Mouse (Mus musculus): ENCODE results near the gene Hsdl1. TPM values are rescaled to one million over a fixed set of nuclear protein-coding genes. Genes with fewer than 3 reads are reported as not detected.

Hsdl1 gene
- polyA plus RNA-seq (2015; fragmentation: Nextera tagmentation; extraction: Ambion mirVana), result 185 and 200 TPM in 2 replicates

DNA sequence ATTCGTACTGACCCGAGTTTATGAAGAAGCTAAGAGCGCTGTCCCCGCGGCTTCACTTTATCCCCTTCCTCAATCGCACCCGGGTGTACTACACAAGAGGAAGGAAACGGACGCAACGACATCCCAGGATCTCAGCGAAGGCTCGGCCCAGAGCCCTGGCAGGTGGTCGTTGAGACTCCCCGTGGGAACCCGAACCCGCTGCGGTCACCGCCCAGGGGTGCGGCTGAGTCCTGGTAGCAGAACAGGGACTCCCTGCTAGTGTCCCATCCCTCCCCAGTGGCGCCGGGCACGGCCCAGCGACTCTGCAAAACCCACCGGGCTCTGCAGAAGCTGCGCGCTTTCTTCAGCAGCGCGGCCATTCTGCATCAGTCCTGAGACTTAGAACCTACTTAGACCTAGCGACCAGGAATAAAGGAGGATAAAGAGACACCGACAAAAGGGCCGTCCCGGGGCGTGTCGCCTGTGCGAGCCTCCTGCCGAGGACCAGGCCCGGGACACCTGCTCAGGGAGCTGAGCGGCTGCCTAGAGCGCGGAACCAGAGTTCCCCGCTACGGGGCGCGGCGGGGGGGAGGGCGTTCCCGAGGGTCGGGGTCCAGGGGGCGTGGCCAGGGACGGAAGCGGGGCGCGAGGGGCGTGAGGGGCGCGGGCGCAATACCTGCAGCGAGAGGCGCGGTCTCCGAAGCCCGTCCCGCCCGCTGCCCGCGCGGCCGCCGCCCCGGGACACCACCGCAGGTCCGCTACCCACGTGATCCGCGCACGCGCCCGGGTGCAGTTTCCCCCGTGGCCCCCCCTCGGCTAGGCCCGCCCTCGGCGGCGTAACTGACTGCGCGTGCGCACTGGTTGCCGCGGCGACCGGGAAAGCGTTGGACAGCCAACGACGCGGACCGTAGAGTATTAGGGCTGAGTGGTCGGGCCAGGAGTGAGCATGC, at the start of gene Hsdl1, which contains the start of gene Dnaaf1:
TSS of gene Hsdl1 (minus strand) at position 747 of the 929 bp plus-strand sequence.
TSS of gene Dnaaf1 (plus strand) at position 799 of the 929 bp plus-strand sequence.
- peak; percentile 93 for DNase-seq (ENCODE audit: low spot score)

DNA sequence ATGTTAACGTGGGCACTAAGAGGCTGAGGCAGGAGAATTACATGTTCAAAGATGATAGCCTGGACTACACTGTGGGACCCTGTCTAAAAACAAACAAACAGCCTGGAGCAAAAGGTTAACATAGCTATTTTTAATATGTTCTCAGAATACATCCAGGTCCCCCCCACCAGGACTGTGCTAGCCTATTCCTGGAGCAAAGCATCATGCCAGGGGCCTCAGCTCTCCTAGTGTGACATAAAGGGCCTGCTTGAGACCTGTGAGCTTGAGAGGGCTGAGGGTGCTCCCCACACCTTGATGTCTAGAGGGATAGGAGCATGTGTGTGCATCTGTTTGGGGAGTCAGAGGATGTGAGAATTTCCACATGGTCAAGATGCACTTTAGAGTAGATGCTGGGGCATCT, 48.8 kb upstream of the Hsdl1 start:
- DNase-seq (ENCODE audit: low spot score), result no peak

DNA sequence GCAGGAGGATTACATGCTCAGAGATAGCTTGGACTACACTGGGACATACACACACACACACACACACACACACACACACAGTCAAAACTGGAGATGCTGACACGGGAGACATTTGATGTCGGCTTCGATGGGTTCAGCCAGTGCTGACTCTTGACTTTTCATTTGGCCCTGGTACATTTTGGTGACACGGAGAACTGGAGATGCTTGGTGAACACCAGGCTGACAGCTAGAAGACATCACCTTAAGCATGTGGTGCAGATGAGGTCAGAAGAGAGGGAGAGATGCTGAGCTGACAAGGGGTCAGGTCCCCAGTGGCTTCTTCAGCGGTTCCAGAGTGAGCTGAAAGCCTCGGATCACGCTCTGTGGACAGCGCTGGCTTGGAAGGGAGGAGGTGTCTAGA, 48.1 kb upstream of the Hsdl1 start:
- no peak for DNase-seq (ENCODE audit: low spot score)

DNA sequence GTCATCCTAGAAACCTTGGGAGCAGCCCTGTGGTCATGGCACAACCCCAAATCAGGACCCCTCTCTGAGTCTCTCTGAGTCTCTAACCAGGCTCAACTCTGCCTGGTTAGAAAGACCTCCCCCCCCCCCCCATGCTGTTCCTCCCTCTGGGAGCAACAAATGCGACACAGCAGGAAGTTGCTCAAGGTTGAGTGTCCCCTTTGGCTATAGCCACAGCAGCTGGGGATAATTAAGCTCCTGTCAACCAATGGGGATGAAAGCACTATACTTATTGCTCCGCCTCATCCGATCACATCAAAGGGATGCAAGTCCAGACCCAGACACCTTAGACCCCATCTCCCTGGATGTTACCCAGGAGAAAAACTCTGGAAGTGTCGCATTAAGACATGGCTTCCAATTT, 47.6 kb upstream of the Hsdl1 start:
- DNase-seq (ENCODE audit: low spot score), result no peak

DNA sequence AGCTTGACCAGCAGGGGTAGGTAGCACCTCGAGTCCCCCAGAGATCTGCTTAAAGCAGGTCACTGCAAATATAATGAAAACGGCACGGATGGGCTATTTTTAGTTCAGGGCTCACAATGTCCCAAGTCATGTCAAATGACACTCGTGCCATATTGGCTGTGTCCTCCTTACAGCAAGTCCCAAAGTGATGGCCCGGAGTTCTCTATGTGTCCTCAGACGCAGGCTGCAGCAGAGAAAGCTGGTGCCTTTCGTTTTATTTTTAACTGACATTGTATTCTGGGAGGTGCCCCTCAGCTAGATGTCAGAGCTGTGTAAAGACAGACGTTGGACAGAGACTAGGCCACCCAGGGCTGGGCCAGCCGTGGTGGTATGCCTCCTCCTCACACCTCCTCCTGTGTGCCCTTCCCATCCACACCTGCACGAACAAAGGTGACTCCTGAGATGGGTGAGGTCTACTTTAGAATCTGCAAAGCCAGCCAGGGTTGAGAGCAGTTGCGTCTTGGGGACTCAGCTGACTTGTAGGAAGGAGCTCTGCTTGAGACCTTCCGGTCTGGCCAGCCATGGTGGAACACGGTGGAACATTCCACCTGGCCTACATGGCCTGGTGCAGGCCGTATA, 46.0 kb upstream of the Hsdl1 start:
- DNase-seq (ENCODE audit: low spot score), result no peak

DNA sequence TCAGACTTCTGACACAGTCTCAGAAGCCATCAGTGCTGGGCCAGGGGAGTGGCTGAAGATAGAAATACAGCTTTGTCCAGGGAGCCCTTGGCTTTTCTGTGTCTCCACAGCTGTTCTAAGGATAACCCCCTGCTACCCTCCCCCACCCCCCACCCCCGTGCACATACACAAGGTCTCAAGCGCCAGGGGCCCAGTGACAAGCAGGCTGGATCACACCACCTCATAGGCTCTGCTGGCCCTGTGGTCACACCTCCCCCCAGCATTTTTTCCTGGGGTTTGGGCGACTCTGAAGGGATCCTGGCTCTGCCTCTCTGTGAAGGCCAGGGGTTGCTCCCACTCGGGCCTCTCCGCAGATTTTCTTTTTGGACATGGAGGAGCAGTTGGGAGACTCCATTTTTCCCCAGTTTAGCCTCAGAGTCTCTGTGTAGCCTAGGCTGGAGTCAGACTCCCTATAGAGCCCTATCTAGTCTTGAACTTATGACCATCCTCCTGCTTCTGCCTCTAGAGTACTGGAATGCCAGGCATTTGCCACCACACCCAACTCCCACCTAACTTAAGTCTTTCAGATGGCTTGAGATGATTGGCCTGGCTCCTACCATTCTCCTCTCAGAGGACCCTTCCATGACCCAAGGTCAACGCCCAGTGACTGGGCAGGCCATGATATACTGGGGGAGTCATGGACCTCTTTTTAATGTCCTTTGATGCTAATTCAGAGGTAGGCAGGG, 45.3 kb upstream of the Hsdl1 start:
- DNase-seq (ENCODE audit: low spot score), result no peak

DNA sequence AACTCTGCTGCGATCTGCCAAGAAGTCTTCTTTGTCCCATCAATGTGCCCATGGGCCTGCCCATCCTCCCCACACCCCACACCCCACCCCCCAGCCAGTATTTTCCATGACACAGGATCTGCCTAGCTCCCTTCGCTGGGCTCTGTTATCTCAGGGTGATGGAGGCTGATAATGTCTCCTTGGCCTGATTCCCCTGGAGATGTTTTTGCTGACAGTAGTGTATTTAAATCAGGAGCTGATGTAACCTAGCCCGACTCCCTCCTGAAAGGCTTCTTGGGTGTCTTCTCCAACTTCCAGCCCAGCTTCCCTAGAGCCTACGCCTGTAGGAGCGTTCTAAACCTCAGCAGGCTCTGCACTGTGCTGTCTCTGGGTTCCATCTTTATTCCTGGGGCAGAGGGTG, 43.9 kb upstream of the Hsdl1 start:
- no peak for DNase-seq (ENCODE audit: low spot score)

DNA sequence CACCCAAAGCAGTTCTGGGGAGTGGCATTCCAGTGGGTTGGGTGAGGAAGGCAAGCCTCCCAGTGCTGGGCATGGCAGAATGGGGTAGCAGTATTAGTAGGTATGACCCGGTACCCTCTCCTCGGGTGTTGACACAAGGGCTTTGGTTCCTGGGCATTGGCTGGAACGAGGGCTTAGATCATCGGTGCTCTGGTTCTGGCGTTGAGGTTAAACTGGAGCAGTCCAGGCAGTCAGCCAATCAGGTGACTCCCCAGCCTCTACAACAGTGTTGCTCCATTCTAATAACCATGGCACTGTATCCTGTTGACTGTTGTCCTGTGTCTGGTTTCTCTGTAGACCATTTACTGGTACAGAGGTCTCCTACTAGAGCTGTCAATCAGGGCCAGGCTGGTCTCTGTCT, 42.6 kb upstream of the Hsdl1 start:
- no peak for DNase-seq (ENCODE audit: low spot score)

DNA sequence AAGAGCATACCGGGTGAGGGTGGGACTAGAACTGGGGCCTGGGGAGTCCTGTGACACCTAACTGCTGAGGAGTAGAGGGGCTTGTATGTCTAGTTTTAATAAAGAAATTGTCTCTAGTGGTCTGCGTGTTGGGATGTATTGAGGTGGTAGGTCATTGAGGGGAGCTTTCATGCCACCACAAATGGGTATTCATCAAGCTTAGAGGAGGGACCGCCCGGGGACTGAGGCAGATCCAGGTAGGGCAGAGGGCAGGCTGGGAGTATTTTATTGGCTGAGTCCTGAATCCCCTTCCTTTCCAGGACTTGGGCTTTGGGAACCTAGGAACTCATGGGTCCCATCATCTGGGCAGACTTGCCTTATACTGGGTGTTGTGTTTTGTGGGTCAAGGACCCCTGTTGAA, 41.8 kb upstream of the Hsdl1 start:
- DNase-seq (ENCODE audit: low spot score), result no peak

DNA sequence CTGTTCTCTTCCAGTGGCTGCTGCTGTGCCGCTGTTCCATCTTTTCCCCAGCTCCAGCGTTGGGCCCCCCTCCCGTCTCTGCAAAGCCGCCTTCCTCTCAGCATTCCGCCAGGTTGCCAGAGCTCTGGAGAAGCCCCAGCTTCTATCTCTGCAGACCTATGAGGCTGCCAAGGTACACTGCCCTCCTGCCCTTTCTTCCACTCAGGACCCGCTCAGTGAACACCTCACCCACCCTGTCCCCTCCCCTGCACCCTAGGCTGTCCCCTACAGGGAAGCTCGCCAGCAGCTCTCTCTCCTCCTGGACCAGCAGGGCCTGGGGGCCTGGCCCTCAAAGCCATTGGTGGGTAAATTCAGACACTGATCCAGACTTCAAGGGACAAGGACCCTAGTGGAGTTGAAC, 41.4 kb upstream of the Hsdl1 start:
- no peak for DNase-seq (ENCODE audit: low spot score)

DNA sequence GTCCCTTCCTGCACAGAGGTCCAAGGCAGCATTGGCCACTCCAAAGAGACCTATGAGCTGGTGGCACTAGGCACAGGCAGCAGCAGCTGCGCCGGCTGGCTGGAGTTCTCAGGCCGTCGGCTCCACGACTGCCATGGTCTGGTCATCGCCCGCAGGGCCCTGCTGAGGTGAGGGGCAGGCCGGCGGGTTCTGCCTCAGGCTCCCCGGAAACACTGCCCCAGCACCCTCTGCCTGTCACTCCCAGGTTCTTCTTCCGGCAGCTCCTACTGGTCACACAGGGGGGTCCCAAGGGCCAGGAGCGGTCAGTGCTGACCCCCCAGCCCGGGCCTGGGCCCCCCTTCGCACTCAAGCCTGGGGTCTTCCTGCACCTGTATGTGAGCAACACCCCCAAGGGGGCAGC, 40.1 kb upstream of the Hsdl1 start:
- DNase-seq (ENCODE audit: low spot score), result no peak

DNA sequence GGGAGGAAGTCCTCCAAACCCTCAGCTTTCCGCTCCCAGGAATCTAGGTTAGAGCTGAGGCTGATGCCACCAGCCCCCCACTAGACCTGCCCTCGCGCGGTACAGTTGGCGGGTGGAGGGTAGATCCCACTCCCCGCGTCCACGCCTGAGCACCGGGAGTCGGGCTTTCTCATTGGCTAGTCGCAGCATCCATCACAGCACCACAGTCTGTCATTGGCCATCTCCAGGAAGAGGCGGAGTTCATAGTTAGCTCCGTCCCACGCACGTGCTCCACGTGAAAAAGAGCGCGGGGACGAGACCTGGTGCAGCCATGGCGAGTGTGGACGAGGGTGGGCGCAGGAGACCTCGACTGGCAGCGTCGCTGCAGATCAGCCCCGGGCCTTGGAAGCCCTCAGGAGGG, 37.5 kb upstream of the Hsdl1 start, which contains the start of gene Adad2:
TSS of gene Adad2 (plus strand) at position 277 of the 400 bp plus-strand sequence.
- no peak for DNase-seq (ENCODE audit: low spot score)

DNA sequence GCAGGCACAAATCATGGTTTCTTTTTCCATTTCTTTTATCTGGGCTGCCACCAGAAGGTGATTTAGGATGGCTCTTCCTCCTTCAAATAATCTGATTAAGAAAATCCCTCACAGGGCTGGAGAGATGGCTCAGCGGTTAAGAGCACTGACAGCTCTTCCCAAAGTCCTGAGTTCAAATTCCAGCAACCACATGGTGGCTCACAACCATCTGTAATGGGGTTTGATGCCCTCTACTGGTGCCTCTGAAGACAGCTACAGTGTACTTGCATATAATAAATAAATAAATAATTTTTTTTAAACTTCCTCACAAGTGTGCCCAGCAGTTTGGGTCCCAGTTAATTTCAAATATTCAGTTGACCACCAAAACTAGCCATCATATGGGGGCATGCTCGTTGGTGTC, 31.2 kb upstream of the Hsdl1 start:
- no peak for DNase-seq (ENCODE audit: low spot score)

DNA sequence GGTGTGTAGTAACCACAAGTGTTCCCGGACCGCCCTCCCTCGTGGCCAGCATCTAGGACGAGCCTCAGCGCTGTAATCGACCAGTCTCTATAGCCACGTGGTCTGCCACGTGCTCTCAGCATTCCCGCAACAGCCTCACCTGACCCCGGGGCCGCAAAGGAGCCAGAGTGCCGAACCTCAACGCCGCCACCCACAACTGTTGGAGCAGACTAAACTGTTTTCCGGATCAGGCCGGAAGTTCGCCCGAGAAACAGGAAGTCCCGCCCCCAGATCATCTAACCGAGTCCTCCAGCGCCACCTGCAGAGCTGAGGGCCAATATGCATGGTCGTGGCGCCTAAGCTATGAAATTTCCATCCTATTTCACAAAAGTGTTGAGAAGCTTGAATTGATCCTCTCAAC, 30.0 kb upstream of the Hsdl1 start, which contains the start of gene Taf1c:
TSS of gene Taf1c (minus strand) at position 227 of the 400 bp plus-strand sequence.
- peak; percentile 95 for DNase-seq (ENCODE audit: low spot score)

DNA sequence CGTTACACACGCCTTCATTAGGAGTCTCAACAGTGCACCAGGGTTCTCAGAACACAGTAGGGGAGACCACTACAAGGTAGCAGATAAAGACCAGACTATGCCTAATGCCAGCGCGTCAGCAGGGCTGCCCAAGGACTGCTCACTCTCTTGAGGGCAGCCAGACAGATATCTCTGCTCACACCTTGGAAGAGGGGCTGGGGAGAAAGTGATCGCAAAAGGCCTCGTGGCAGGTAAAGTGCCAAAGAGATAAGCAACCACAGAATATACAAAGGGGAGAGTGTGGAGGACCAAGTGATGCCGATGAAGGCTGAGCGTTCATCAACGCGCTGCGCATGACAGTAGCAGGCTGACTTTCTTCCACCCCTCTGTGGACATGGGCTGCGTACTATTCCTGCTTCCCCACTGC, 29.4 kb upstream of the Hsdl1 start:
- no peak for DNase-seq (ENCODE audit: low spot score)

DNA sequence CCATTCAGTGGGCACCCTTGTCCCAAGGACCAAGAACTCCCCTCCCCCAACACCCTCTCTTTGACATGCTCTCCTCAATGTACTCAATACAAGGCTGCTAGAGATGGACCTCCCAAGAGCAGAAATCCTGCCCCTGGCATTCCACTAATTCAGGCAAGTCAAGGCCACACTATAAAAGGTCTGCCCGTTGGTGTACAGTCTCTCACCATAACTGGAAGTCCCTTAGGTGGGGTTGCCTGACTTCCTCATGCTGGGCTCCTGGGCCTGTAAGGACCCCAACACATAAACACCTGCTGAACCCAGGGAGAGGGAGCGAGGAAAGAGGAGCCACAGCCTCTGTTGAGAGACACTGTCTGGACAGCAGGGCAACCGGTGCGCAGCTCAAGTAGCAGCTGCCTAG, 28.8 kb upstream of the Hsdl1 start:
- no peak for DNase-seq (ENCODE audit: low spot score)

DNA sequence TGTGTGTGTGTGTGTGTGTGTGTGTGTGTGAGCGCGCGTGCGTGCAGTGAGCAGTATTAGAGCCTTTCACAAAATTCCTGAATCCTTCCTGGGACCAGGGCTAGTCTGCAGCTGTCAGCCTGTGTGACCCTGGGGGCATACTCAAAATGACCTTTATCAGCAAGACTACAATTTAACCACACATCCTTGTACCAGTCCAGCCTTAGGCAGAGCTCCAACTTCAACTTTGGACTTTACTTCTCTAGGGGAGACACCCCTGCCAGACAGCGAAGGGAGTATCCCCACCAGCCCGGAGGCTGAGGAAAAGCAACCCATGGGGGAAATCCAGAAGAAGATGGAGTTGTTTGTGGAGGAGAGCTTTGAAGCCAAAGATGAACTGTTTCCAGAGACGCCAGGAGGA, 16.5 kb upstream of the Hsdl1 start:
- DNase-seq (ENCODE audit: low spot score), result no peak

DNA sequence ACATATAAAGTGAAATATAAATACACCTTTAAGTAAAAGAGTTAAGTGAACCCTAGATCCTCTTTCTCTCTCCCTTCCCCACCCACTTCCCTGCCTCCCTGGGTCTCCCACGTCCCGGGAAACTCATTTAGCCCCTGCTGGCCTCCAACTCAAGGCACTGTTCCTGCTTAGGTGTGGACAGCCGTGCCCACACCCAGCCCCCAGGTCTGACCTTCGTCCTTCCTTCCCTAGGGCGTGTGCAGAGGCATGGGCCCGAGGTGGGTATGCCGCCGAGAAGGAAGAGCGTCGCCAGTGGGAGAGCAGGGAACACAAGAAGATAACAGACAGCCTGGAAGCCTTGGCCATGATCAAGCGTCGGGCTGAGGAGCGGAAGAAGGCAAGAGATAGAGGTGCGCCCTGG, 15.4 kb upstream of the Hsdl1 start:
- DNase-seq (ENCODE audit: low spot score), result no peak

DNA sequence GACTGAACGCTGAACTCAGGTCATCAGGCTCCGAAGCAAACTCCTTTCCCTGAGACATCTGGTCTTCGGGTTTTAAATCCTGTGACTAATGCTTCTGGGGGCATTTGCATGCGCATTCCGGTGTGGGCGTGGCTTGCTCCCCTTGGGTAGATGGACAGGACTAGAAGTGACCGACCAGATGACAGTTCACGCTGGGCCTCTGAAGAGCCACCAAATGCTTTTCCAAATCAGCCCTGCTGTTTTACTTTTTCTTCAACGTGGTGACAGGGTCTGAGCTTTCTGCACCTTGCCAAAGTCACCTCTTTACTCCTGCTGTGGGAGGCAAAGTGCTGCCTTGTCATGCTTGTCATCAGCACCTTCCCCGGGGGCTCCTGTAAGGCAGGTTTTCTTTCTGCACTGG, 13.9 kb upstream of the Hsdl1 start:
- DNase-seq (ENCODE audit: low spot score), result no peak

DNA sequence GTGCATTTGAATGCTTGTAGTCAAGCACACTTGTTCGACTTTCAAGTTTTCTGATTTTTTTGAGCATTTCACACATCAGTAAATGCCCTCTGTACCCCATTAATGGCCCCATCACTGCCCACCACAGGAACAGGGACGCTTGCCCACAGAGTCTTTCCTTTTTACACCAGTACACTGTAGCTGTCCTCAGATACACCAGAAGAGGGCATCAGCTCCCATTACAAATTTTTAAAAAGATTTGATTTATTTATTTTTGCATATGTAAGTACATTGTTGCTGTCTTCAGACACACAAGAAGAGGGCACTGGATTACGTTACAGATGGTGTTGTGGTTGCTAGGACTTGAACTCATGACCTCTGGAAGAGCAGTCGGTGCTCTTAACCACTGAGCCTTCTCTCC, 13.3 kb upstream of the Hsdl1 start:
- DNase-seq (ENCODE audit: low spot score), result no peak

DNA sequence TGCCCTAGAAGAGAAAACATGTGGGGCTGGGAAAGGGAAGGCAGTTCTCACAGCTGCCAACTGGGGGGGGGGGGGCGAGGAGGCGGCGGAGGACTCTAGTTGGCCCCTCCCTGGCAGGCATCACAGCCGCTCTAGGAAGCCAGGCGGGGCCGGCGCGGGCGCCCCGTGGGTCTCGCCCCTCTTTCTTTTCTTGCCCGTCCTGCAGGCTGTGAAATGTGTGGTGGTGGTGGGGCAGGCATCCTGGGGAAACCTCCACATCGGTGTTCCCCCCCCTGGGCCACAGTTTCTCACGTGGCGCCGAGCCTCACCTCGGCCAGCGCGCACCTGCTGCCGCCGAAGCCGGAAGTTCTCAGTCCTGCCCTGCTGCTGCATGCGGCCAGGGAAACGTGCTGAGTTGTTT, 10.9 kb upstream of the Hsdl1 start:
- peak; percentile 85 for DNase-seq (ENCODE audit: low spot score)
